Comparison of ENCODE assay signal across 8 mouse cellular contexts in the genomic region with DNA sequence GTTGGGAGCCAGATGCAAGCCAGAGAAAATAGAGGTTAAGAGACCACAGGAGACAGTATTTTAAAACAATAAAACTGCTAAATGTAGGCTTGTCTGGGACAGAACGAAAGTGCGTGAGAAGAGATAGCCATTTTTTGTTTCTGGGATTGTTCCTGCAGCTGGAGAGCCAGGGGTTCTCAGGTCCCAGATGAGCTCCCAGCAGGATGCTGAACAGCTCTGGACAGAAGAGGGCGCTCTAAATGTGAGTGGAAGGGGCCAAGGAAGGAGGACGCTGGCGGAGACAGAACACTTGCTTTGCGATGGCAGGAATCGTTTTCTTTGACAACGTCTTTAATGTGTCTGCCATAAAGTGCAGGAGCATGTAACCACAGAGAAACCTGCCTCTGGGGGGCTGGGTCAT. TPM values are rescaled to one million over a fixed set of nuclear protein-coding genes. Genes with fewer than 3 reads are reported as not detected.
DNase-seq lines count a peak whose midpoint lies in the region; ATAC-seq and TF ChIP-seq lines count a peak whose summit lies in the region.

No protein-coding gene starts in this region.

- H3K27ac ChIP-seq in forebrain, postnatal 0 days (ENCODE audit: low read depth, low read length), result no peak overlapping the region
- H3K27ac ChIP-seq in forebrain, embryonic 12.5 days, result no peak overlapping the region
- no peak overlapping the region for H3K27ac ChIP-seq in neural tube, embryonic 15.5 days (replicated peaks)
- H3K27ac ChIP-seq in embryonic fibroblast, embryonic 13.5 days (ENCODE audit: insufficient read depth, low read length), result no peak overlapping the region
- H3K27ac ChIP-seq in liver, postnatal 0 days (ENCODE audit: low read depth), result no peak overlapping the region

- peak; percentile 63 for TF ChIP-seq CTCF in forebrain, postnatal 0 days (IDR thresholded peaks at IDR 0.05; ENCODE audit: low read depth)
- peak; percentile 44; the same call in 1 of the 2 replicates for TF ChIP-seq CTCF in embryonic fibroblast, embryonic 13.5 days (IDR thresholded peaks at IDR 0.05; ENCODE audit: borderline replicate concordance, insufficient read depth, low read length)
- peak; percentile 67 for TF ChIP-seq CTCF in liver, postnatal 0 days (IDR thresholded peaks at IDR 0.05; ENCODE audit: low read depth)

- H3K4me1 ChIP-seq in forebrain, postnatal 0 days (ENCODE audit: insufficient read depth), result peaks cover 4% of the 10 kb centered on the region; the same call in 1 of the 2 replicates
- H3K4me1 ChIP-seq in forebrain, embryonic 12.5 days, result peaks cover 23% of the 10 kb centered on the region
- peaks cover 23% of the 10 kb centered on the region for H3K4me1 ChIP-seq in neural tube, embryonic 15.5 days
- H3K4me1 ChIP-seq in embryonic fibroblast, embryonic 13.5 days (ENCODE audit: control insufficient read depth, insufficient read depth, low read length), result no peaks in the 10 kb centered on the region
- H3K4me1 ChIP-seq in liver, postnatal 0 days (ENCODE audit: insufficient read depth), result no peaks in the 10 kb centered on the region; the same call in 1 of the 2 replicates

- TF ChIP-seq EP300 in liver, postnatal 0 days (IDR thresholded peaks at IDR 0.05; ENCODE audit: low read depth), result no peak

- no peaks in the 10 kb centered on the region for H3K27me3 ChIP-seq in forebrain, postnatal 0 days (ENCODE audit: insufficient read depth, low read length)
- H3K27me3 ChIP-seq in forebrain, embryonic 12.5 days, result peaks cover 43% of the 10 kb centered on the region
- no peaks in the 10 kb centered on the region; the same call in 1 of the 2 replicates for H3K27me3 ChIP-seq in neural tube, embryonic 15.5 days (replicated peaks)
- H3K27me3 ChIP-seq in liver, postnatal 0 days (ENCODE audit: insufficient read depth, low read length), result peaks cover 15% of the 10 kb centered on the region

- no peak overlapping the region for H3K4me2 ChIP-seq in forebrain, postnatal 0 days (ENCODE audit: low read depth)
- H3K4me2 ChIP-seq in forebrain, embryonic 12.5 days, result no peak overlapping the region
- no peak overlapping the region for H3K4me2 ChIP-seq in neural tube, embryonic 15.5 days
- H3K4me2 ChIP-seq in liver, postnatal 0 days (ENCODE audit: low read depth, low read length), result peak overlapping the region; percentile 66

- H3K9me3 ChIP-seq in forebrain, postnatal 0 days (ENCODE audit: low read length), result no peaks in the 10 kb centered on the region; the same call in 1 of the 2 replicates
- H3K9me3 ChIP-seq in forebrain, embryonic 12.5 days, result 0 out of 2 replicates have a peak, but pooled peaks cover 8% of the 10 kb centered on the region
- 0 out of 2 replicates have a peak, but pooled peaks cover 6% of the 10 kb centered on the region for H3K9me3 ChIP-seq in neural tube, embryonic 15.5 days (replicated peaks)
- H3K9me3 ChIP-seq in liver, postnatal 0 days (ENCODE audit: low read length), result no peaks in the 10 kb centered on the region

- 30% methylated on average over 8 of the region's 8 CpGs for WGBS in forebrain, postnatal 0 days
- WGBS in forebrain, embryonic 12.5 days, result 32% methylated on average over 8 of the region's 8 CpGs
- 14% methylated on average over 8 of the region's 8 CpGs for WGBS in neural tube, embryonic 15.5 days
- 13% methylated on average over 8 of the region's 8 CpGs for WGBS in liver, postnatal 0 days (ENCODE audit: insufficient replicate concordance)

- TF ChIP-seq POLR2A in embryonic fibroblast, embryonic 13.5 days (IDR thresholded peaks at IDR 0.05; ENCODE audit: low read depth, low read length), result no peak

- H3K4me3 ChIP-seq in forebrain, postnatal 0 days (ENCODE audit: low read depth, low read length), result no peak overlapping the region
- H3K4me3 ChIP-seq in forebrain, embryonic 12.5 days (replicated peaks), result no peak overlapping the region
- H3K4me3 ChIP-seq in neural tube, embryonic 15.5 days (replicated peaks), result no peak overlapping the region
- no peak overlapping the region for H3K4me3 ChIP-seq in embryonic fibroblast, embryonic 13.5 days (ENCODE audit: insufficient read depth, low read length)
- H3K4me3 ChIP-seq in liver, postnatal 0 days (ENCODE audit: low read depth, low read length), result 0 out of 2 replicates have a peak overlapping the region, but pooled peaks have one; percentile 38

- no peak overlapping the region for H3K9ac ChIP-seq in forebrain, postnatal 0 days
- H3K9ac ChIP-seq in forebrain, embryonic 12.5 days, result no peak overlapping the region
- no peak overlapping the region for H3K9ac ChIP-seq in neural tube, embryonic 15.5 days (replicated peaks)
- no peak overlapping the region for H3K9ac ChIP-seq in liver, postnatal 0 days (replicated peaks)

- DNase-seq in forebrain, postnatal 0 days, result peak; percentile 49
- DNase-seq in neural tube, embryonic 10.5 days (ENCODE audit: extremely low spot score, low spot score), result peak; percentile 56
- DNase-seq in liver, postnatal 0 days, result peak; percentile 51
- DNase-seq in thymus, postnatal 14 days, result peak; percentile 64

- H3K36me3 ChIP-seq in forebrain, postnatal 0 days (ENCODE audit: insufficient read depth), result no peaks in the 10 kb centered on the region
- H3K36me3 ChIP-seq in forebrain, embryonic 12.5 days (replicated peaks), result no peaks in the 10 kb centered on the region
- H3K36me3 ChIP-seq in neural tube, embryonic 15.5 days, result no peaks in the 10 kb centered on the region
- no peaks in the 10 kb centered on the region for H3K36me3 ChIP-seq in liver, postnatal 0 days (replicated peaks; ENCODE audit: insufficient read depth, low read length)

- no peak for ATAC-seq in forebrain, postnatal 0 days
- ATAC-seq in forebrain, embryonic 12.5 days (ENCODE audit: low FRiP score), result no peak
- ATAC-seq in neural tube, embryonic 15.5 days (ENCODE audit: low FRiP score), result no peak
- ATAC-seq in liver, postnatal 0 days, result no peak
- ATAC-seq in erythroid progenitor cell, adult 5-6 weeks (replicated peaks; ENCODE audit: low FRiP score, poor library complexity, severe bottlenecking), result no peak

RNA-seq across cellular contexts. Expression of a gene that starts 5.2 kb away (rescaled TPM):
- 14.1 and 18.5 TPM in 2 replicates for total RNA-seq in forebrain, postnatal 0 days (2014; rRNA removed)
- polyA plus RNA-seq in forebrain, postnatal 0 days (2015; fragmentation: Nextera tagmentation; extraction: Ambion mirVana), result 0.79 and 1.9 TPM in 2 replicates
- polyA plus RNA-seq in forebrain, embryonic 12.5 days (2016; fragmentation: Nextera tagmentation; extraction: Ambion mirVana), result 2.2 and 3.0 TPM in 2 replicates
- 3.7 and 4.6 TPM in 2 replicates for polyA plus RNA-seq in neural tube, embryonic 15.5 days (2015; fragmentation: Nextera tagmentation; extraction: Ambion mirVana)
- polyA plus RNA-seq in embryonic fibroblast, embryonic 13.5 days (2011; ENCODE audit: insufficient read length, low read depth, missing spikeins), result 0.83 and 1.0 TPM in 2 replicates
- polyA plus RNA-seq in liver, postnatal 0 days (2015; fragmentation: Nextera tagmentation; extraction: Ambion mirVana), result 0.12 and 0.15 TPM in 2 replicates
- not detected in 2 replicates for total RNA-seq in erythroid progenitor cell, adult 5-6 weeks (2015; ENCODE audit: low replicate concordance)
- 0.15 and 0.26 TPM in 2 replicates for total RNA-seq in erythroid progenitor cell, adult 5-6 weeks (2017; ENCODE audit: low replicate concordance)
